Mouse (Mus musculus): ENCODE measurements around the gene Tgfbr3.

DNA sequence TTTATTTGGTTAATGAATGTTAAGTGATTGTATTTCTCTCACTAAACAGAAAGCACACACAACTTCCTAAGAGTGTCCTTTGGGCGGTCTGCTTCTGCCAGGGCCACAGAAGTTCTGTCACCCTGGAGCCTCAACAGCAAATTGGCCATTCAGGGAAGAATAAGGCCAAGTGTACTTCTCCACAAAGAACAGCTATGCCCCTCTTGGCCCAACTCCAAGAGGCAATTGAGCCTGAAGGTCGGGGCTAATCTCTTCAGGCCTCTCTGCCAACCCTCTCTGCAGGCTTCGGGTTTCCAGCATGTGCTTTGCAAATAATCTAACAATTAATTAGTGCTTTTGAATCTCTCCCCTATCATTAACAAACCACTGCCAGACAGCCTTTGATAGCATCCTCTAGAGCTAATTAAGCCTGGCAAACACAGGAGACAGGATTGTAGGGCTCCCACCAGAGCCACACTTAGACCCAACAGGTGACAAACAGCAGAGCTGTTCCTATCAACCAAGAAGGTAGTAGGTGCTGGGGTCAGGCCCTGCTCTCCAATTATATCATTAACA lies 37.6 kb downstream of the Tgfbr3 start:
- TF ChIP-seq CTCF (conservative IDR thresholded peaks at IDR 0.05; ENCODE audit: insufficient read depth, insufficient read length, low read depth, low read length): no peak
- TF ChIP-seq POLR2A (IDR thresholded peaks at IDR 0.05; ENCODE audit: low read depth, low read length): no peak

All from kidney, adult 2 months (tissue).